Mouse (Mus musculus): Measurements from ENCODE around the gene Adgrl1.

The Adgrl1 gene

DNA sequence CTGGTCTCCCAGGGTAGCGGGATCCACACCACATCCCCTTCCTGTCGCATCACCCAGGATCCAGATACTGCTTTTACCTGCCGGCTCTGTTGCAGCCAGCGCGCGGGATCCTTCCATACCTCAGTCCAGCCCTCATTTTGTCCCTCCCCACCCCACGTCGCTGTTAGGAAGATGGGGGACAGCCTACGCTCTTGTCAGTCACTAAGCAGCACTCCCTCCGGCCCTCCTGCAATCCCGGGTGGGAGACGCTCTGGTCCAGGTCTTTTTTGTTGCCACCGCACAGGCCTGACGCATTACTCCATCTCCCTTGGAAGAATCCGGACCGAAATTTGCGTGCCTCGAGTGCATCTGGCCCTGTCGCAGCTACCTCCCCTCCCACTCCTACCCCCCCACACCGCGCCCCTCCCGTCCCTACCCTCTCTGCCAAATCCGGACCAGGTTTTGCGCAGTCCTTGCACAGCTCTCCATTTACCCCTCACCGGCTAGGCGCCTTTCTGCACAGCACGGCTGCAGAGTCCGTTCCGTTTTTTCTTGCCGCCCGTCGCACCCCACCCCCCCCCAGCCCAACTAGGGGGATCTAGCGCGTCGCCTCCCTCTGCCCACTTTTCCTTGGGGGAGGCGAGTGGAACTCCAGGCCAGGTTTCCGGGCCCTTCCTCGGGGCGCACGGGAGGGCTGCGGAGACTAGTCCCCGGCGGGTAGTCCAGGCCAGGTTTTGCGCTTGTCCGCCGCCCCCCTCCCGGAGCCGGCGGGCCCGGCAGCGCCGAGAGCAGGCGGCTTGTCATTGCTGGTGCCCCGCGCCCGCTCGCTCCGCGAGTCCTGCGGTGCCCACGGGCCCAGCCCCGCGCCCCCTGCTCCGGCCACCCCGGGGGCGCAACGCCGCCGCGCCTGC, at the start of gene Adgrl1:
TSS of gene Adgrl1 (plus strand) at position 743 of the 890 bp plus-strand sequence.
- peak; percentile 98 for DNase-seq (ENCODE audit: low read depth, low spot score)

DNA sequence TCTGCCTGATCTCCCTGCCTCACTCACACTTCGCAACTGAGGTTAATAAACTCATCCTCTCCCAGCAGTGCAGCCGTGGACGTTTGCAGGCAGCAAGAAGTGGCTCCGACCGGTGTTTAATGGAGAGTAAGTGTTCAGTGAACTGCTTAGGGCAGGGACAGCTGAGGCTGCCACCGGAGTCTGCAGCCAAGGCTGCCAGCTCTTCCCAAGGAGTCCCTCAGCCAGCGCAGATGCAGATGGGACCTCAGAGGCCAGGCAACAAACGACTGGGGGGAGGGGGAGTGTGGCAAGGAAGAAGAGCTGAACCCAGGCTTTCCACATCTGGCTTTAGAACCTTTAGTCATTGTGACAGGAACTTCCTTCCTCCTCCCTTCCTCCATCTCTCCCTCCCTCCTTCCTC, 47.6 kb upstream of the Adgrl1 start:
- DNase-seq (ENCODE audit: low read depth, low spot score) = no peak

DNA sequence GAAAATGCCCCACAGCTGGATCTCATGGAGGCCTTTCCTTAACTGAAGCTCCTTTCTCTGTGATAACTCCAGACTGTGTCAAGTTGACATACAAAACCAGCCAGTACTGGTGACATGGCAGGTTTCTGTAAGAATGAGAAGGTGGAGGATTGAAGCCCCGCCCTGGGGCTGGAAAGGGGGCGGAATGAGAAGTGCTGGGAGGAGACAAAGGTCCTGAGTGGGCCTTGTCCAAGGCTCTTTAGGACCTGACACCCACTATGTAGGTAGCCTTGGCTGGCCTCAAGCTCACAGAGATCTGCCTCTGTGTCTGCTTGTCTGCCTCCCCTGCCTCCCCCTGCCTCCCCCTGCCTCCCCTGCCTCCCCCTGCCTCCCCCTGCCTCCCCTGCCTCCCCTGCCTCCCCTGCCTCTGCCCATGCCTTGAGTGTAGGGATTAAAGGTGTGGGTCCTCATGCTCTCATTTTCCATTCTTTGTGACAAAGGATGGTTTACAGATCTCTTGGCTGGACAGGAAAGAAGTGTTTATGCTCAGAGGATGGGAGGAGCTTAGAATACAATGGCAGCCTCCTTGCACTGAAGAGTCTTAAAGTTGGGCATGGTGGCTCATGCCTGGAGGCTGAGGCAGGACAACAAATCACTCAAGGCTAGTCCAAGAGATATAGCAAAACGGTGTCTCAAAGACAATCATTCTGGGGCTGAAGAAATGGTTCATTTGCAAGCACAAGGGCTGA, 46.4 kb upstream of the Adgrl1 start:
- no peak for DNase-seq (ENCODE audit: low read depth, low spot score)

DNA sequence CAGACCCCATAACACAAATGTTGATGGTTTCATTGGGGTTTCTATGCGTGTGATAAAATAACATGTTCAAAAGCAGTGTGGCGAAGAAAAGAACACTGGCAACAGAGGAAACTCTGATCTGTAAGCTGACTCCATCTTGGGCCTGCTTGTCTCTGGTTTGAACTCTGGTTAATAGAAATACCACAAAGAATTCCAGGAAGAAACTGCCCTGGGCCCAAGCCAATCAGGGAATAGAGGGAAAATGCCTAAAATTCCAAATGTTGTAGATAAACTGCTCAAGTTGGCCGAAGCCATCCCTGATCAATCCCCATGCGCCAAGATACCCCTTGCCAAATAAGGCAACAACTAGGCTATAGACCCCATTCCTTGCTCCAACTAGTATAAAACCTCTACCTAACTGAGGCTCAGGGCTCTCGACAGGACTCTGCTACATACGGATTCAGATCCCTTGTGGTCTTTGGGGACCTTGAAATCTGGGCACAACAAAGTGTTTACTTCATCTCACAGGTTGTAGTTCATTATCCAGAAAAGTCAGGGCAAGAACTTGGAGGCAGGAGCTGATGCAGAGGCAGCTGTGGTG, 43.3 kb upstream of the Adgrl1 start:
- DNase-seq (ENCODE audit: low read depth, low spot score) = peak; percentile 73

DNA sequence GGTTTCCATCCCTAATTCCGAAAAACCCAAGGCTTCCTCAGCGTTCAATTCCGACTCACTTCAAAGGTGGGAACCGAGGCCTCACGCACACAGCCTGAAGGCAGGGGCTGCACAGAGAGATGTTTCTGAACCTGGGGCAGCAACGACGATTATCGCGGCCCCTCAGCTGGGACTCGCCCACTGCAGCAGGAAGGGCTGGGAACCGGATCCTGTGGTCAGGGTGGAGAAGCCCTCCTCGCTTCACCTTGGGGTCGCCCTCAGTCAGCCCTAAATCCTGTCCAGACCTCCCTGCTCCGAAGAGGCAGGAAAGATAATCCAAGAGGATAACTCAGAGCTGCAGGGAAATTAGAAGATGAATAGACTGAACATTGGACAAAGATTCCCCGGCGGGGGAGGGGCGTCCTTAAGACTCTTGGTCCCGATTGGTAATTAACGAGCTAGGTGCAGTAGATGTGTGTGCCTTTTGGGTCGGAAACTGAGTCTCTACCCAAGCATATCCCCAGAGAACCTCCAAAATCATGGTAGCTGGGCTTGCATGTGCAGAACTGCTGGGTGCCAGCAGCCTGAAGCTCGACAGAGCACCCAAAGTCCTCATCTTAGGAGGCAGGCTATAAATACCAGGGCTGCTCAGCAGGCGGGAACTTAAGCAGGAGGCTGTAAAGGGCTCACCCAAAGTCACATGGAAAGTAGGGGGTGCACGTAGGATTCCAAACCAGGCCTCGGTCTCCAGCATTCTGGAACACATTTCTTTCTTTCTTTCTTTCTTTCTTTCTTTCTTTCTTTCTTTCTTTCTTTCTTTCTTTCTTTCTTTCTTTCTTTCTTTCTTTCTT, 37.3 kb upstream of the Adgrl1 start:
- no peak for DNase-seq (ENCODE audit: low read depth, low spot score)

DNA sequence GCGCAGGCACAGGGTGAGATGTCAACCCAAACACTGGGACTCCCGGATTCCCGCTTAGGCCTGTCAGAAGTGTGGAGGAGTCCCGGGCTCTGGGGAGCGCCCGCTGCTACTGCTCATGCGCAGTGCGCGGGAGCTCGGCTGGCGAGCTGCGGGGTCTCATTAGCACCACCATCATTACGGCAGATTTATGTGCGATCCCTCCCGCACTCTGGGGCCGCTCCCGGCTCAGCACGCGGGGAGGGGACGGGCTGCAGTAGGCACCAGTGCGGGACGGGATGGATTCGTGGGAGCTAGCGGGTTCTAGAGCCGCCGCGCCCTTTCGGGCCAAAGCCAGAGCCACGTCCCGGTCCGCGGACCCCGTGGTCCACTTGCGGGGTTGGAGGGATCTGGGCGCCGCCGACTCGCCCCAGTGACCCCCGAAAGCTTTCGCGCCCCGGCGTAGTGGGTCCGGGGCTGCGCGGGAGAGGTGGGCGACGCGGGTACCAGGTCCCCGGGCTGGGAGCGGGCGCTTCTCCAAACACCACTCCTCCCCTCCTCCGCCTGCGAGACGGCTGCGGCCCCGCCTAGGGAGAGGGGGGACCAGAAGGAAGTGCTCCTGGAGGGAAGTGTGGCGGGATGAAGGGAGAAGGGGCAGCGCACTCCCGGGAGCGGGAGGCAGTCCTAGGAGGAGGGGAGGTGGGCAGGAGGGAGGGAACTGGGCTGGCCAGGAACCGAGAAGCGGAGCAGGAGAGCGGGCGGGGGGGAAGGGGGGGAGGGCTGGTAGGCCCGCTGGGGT, 24.8 kb upstream of the Adgrl1 start:
- no peak for DNase-seq (ENCODE audit: low read depth, low spot score)

DNA sequence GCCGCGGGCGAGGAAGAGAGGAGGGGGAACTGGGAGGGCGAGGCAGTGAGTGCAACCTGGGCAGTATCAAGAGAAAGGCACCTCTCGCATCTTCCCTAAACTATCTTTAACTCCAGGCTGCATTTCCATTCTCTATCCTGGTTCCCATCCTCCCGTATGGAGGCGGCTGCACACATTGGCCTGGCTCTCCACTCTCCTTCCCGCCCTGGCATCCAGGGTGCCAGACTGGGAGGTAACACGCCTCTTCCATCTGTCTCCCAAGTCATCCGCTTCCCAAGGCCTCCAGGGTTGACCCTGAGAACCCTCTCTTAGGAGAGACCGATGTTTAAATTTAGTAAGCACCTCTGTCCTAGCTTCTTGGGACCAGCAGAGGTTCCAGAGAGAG, 24.3 kb upstream of the Adgrl1 start:
- DNase-seq (ENCODE audit: low read depth, low spot score) = no peak

DNA sequence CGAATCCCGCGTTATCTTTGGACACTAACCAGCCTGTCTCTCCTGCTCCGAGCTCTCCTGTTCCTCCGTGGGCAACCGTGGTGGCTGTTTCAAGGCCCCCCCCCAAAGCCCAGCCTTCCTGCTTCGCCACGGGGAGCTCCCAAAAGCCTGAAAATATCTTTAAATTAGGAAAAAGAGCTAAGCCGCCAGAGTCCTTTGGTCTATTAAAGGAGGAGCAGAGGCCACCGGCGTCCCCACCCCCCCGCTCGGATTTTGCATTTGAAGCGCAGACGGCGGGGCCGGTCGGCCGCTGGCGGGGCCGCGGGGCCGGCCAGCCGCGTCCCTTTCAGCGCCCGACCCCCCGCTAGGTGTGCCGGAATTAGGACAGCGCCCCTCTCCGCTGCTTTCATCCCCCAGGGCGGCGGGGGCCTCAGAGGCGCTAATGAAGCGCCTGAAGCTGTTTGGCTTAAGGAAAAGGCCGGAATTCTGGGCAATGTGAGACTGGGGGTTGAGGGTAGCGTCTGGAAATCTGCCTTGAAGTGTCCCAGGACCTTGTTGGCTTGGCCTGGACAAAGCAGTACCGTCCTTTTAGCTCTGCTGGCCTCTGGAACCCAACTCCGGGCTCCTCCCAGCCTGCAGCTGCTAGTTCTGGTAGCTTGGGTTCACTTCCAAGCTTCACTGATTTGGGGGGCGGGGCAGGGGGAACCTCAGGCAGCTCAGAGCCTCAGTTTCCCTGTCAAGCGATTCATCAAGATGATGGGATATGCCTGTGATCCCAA, 23.6 kb upstream of the Adgrl1 start:
- no peak for DNase-seq (ENCODE audit: low read depth, low spot score)

DNA sequence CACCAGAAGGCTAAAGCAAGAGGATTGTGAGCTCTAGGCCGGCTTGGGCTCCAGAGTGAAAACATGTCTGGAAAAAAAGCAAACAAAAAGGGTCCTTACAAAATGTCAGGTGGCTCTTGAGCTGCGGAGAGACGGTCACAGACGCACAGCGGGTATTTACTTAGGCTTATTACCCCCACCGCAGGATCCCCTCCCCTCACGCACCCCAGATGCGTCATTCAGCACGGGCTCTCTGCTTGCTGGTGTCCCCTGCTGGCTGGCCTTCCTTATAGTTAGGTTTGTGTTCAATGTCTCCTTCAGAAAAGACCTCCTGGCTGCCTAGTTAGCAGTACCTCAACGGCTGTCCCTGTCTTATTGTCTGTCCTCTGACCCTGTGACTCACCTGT, 23.1 kb upstream of the Adgrl1 start:
- DNase-seq (ENCODE audit: low read depth, low spot score) = no peak

DNA sequence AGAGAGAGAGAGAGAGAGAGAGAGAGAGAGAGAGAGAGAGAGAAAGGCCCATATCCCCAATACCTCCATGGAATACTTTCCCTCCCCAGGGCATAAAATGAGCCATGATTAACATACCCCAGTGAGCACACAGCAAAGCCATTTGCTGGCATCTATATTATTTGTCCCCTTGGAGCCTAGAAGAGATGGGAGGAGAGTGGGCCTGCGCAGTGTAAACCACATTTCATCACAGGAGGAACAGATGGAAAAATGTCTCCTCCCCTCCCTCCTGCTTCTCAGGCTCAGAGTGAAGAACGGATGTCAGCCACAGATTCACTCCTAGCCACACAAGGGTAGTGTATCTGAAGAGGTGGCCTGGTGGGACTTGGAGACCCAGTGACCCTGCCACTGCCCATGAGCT, 11.5 kb upstream of the Adgrl1 start:
- no peak for DNase-seq (ENCODE audit: low read depth, low spot score)

DNA sequence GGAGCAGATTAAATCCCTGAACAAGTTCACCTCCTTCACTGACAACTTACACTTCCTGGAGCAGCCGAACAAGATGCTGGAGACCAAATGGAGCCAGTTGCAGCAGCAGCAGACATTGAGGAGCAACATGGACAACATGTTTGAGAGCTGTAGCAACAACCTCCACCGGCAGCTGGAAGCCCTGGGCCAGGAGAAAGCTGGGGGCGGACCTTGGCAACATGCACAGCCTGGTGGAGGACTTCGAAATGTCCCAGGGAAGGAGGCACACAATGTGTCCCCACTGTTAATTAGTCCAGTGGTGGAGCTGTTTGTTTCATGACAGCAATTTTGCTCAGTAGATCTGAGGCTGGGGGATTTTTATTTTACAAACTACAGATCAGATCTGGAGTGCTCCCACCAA, 7.8 kb upstream of the Adgrl1 start:
- DNase-seq (ENCODE audit: low read depth, low spot score) = no peak

DNA sequence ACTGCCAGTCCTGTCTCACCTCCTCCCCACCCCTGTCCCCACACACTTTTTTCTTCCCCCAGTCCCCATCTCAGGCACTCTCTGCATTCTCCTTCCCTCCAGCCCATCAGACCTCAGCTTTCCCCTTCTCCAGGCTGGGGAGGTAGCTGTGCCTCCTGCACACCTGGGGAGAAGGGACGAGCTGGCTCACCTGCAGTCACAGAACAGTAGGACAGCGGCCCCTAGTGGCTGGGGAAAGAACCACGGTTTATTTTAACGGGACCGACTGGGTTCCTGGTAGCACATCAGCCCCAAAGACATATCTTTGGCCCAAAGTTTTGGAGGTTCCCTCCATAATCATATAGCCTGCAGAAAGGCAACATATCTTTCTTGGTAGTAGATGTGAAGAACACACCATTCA, 6.0 kb upstream of the Adgrl1 start:
- DNase-seq (ENCODE audit: low read depth, low spot score) = peak; percentile 80

DNA sequence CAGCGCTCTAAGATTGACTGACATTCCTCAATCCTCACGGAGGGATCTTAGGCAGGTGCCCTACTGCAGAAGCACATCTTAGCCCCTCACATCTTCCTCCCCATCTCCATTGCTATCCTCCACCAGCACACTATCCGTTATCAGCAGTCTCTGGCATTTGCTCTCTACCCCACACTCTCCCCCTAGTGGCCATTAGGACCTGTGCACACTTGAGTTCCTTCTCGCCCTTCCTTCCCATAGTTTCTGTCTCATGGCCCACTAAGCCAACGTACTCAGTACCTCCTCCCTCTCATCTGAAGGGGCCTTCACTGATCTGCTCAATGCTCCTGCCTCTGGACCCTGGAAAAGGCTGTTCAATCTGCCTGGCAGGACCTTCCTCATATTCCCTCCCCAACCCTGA, 4.0 kb upstream of the Adgrl1 start:
- peak; percentile 82 for DNase-seq (ENCODE audit: low read depth, low spot score)

DNA sequence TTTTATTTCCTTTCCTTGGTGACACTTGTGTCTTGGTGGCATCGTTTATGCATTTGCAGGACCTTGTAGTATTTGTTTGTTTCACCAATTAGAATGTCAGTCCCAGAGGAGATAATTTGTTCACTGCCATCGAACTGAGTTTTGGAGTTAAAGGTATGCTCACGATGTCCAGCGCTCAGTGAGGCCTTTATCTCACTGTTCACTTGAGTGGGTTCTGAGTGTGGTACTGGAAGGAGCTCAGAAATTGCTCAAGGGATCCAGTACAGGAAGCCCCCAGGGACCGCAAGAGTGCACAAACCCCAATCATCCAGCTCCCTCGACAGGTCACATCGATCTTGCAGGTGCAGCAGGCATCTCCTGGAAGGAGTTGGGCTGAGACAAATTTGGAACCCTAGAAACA, 3.4 kb upstream of the Adgrl1 start:
- DNase-seq (ENCODE audit: low read depth, low spot score) = no peak

DNA sequence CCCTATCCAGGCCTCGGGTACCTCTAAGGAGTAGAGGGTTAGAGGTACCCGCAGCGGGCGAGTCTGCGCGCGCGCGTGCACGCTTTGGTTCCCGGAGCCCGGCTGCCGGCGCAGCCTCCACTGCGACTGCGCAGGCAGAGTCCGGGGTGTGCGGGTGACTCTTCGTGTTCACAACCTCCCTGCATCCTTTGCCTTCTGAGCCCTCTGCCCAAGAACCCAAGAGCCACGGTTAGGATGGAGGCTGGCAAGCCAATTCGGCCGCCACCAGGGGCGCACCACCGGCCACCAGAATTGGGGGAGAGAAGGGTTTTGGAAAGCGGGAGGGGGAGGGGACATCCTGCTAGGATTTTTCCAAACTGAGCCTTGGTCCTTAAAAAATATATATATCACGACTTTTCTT, 2.7 kb upstream of the Adgrl1 start:
- peak; percentile 29 for DNase-seq (ENCODE audit: low read depth, low spot score)

DNA sequence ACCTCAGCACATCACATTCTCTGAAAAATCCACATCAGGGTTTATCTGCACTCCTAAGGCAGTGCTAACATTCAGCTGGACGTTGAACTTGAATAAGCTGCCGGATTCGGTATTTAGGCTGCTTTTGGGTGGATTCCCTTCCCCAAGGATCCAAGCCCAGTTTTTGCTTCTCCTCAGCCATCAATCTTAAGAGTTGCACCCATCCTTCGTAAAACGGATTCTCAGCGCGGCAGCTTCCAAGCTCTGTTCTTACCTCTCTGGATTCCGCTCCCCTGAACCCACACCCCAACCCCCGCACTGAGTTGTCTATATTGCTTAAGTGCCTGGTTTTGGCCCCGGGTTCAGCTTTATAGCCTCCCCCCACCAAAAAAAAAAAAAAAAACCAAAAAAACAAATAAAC, 1.4 kb upstream of the Adgrl1 start:
- peak; percentile 28 for DNase-seq (ENCODE audit: low read depth, low spot score)

DNA sequence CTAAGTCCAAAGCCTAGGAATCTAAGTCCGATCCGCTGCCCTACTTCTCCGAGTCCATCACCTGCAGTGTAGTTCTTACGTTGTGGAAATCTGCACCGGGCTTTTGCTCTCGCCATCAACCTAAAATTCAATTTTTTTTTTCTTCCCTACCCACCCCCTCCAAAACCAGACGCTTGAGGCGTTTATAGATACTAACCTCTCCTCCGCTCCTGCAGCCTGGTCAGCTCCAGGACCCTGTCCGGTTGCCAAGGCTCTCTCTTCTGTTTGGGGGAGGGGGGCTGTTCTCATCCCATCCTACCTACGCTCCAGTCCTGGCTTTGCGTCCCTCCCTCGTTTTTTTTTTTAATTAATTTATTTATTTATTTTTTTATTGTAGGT, 931 bp upstream of the Adgrl1 start:
- peak; percentile 92 for DNase-seq (ENCODE audit: low read depth, low spot score)

DNA sequence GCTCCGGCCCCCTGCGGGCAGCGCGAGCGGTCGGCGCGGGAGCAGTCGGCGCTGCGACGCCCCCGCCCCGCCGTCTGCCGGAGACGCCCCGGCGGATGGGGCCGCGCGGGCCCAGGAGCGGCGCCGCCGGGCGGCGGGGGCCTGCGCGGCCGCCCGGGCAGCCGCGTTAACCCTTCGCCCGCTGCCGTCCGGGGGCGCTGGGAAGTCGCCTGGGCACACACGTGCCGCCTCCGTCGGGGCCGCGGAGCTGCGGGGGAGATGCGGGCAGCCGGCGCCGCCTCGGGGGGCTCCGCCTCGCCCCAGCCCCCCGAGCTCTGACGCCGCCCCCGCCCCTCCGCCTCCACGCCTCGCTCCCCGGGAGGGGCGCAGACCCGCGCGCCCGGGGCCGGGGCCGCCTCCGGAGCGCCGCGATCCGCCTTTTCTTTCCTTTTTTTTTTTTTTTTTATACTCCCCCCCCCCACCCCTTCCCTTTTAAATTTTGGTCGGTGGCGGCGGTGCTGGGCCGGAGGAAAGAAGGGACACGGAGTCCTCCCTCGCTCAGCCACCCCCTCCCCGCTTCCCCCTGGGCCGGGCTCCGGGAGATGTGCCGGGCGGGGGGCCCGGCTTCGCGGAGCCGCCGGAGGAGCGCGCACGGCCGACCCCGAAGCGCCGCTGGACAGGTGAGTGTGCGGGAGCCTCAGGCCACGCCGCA, 506 bp downstream of the Adgrl1 start:
- no peak for DNase-seq (ENCODE audit: low read depth, low spot score)

DNA sequence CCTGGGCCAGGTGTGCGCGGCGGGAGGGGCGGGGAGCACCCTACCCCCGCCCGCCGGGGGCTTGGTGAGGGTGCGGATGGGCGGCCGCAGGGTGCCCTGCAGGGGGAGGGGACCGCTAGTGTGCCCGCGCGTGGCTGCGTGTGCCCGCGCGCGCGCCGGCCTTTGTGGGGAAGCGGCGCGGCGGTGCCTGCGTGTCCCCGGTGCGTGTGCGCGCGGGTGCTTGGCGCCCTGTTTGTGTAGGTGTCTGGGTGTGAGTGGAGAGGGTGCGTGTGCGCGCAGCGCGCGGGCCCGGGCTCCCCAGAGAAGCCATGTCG, 1.0 kb downstream of the Adgrl1 start:
- no peak for DNase-seq (ENCODE audit: low read depth, low spot score)

All from 3T3-L1 (cell line).